Mouse (Mus musculus) forebrain, embryonic 10.5 days (tissue): ENCODE results near the gene Nudt15. TPM values are rescaled to one million over a fixed set of nuclear protein-coding genes. Genes with fewer than 3 reads are reported as not detected.

Experiments
- DNase-seq: peaks from one replicate; pipeline ENCODE4 v3.0.0-alpha.2; 2017; ENCODE audit warnings: low spot score; ENCODE audit errors: extremely low spot score
- H3K27ac ChIP-seq: fragments of 300-500 bp; sonication (generic); 2 replicates; pipeline ENCODE4 v1.5.1; 2016; ENCODE audit warnings: mild to moderate bottlenecking
- H3K27me3 ChIP-seq: fragments of 300-500 bp; sonication (generic); 2 replicates; pipeline ENCODE4 v1.6.1; 2016; ENCODE audit warnings: mild to moderate bottlenecking; ENCODE audit not compliant: poor library complexity, severe bottlenecking
- H3K36me3 ChIP-seq: fragments of 300-500 bp; sonication (generic); replicated peaks from 2 replicates; pipeline ENCODE4 v1.6.1; 2016; ENCODE audit warnings: mild to moderate bottlenecking, moderate library complexity
- H3K4me1 ChIP-seq: fragments of 300-500 bp; sonication (generic); 2 replicates; pipeline ENCODE4 v1.6.1; 2016
- H3K4me3 ChIP-seq: fragments of 300-500 bp; sonication (generic); 2 replicates; pipeline ENCODE4 v1.5.1; 2016; ENCODE audit warnings: mild to moderate bottlenecking, moderate library complexity
- H3K9me3 ChIP-seq: fragments of 300-500 bp; sonication (generic); 2 replicates; pipeline ENCODE4 v1.6.1; 2016; ENCODE audit warnings: mild to moderate bottlenecking, moderate library complexity
- WGBS: fragments of 180-500 bp; shearing (Covaris S2); methylation state at CpG from one replicate; pipeline ENCODE4 v1.1.7; 2016; 5-methylcytosine and 5-hydroxymethylcytosine counted together
- polyA plus RNA-seq: library from polyadenylated mRNA; unstranded; fragments of >200 nt; fragmentation: Nextera tagmentation; extraction: Ambion mirVana; gene quantifications from 2 replicates; pipeline ENCODE4 v1.2.1, GENCODE M21; 2016

Nudt15 gene
- polyA plus RNA-seq, 1 experiment from 2014 or later, result 10.3 TPM

GRCm38 (mm10) chr14:73503237-73503933 is 44.7 kb downstream of the Nudt15 start:
- Histone ChIP-seq H3K36me3 (no peaks in the 10 kb centered on the region), H3K27ac (peak overlapping the region; percentile 44; the same call in 1 of the 2 replicates), H3K9me3 (no peaks in the 10 kb centered on the region), H3K4me1 (peaks cover 6% of the 10 kb centered on the region), H3K27me3 (no peaks in the 10 kb centered on the region), H3K4me3 (no peak overlapping the region)
- no peak for DNase-seq
- 80% methylated on average over 13 of the region's 13 CpGs for WGBS

- Histone ChIP-seq H3K9me3 (no peaks in the 10 kb centered on the region), H3K4me1 (peaks cover 6% of the 10 kb centered on the region), H3K27ac (peak overlapping the region; percentile 44; the same call in 1 of the 2 replicates), H3K4me3 (no peak overlapping the region), H3K27me3 (no peaks in the 10 kb centered on the region), H3K36me3 (no peaks in the 10 kb centered on the region)
- 75% methylated on average over 7 of the region's 7 CpGs for WGBS
- DNase-seq, result no peak
These were observed 45.4 kb downstream of the Nudt15 start for GRCm38 (mm10) chr14:73502591-73503184.

GRCm38 (mm10) chr14:73501721-73502120 is 46.3 kb downstream of the Nudt15 start:
- peaks cover 6% of the 10 kb centered on the region for H3K4me1 ChIP-seq
- H3K27ac ChIP-seq, result no peak overlapping the region
- H3K27me3 ChIP-seq, result no peaks in the 10 kb centered on the region
- no peak overlapping the region for H3K4me3 ChIP-seq
- no peak for DNase-seq
- no peaks in the 10 kb centered on the region for H3K9me3 ChIP-seq
- 86% methylated on average over 6 of the region's 6 CpGs for WGBS
- no peaks in the 10 kb centered on the region for H3K36me3 ChIP-seq

- H3K9me3 ChIP-seq, result no peaks in the 10 kb centered on the region
- whole genome bisulfite sequencing, result 92% methylated on average over 9 of the region's 9 CpGs
- no peak for DNase-seq
These were observed 46.8 kb downstream of the Nudt15 start for GRCm38 (mm10) chr14:73501283-73501682.

GRCm38 (mm10) chr14:73495753-73496152 is 52.3 kb downstream of the Nudt15 start:
- no peak for DNase-seq
- no peaks in the 10 kb centered on the region for H3K9me3 ChIP-seq
- H3K4me3 ChIP-seq, result no peak overlapping the region
- 81% methylated on average over 7 of the region's 7 CpGs for WGBS
- H3K27me3 ChIP-seq, result no peaks in the 10 kb centered on the region
- no peaks in the 10 kb centered on the region for H3K4me1 ChIP-seq
- no peak overlapping the region for H3K27ac ChIP-seq
- no peaks in the 10 kb centered on the region for H3K36me3 ChIP-seq

More at GRCm38 (mm10) chr14:73501283-73501682, 46.8 kb downstream of the Nudt15 start:
- H3K27ac ChIP-seq, result no peak overlapping the region
- H3K4me3 ChIP-seq, result no peak overlapping the region
- no peaks in the 10 kb centered on the region for H3K27me3 ChIP-seq
- peaks cover 6% of the 10 kb centered on the region for H3K4me1 ChIP-seq
- H3K36me3 ChIP-seq, result no peaks in the 10 kb centered on the region

GRCm38 (mm10) chr14:73494122-73494521 is 53.9 kb downstream of the Nudt15 start:
- no peak for DNase-seq
- no peak overlapping the region for H3K4me3 ChIP-seq
- WGBS, result 82% methylated on average over 6 of the region's 6 CpGs
- H3K36me3 ChIP-seq, result no peaks in the 10 kb centered on the region
- no peak overlapping the region for H3K27ac ChIP-seq
- H3K27me3 ChIP-seq, result no peaks in the 10 kb centered on the region
- no peaks in the 10 kb centered on the region for H3K4me1 ChIP-seq
- 0 out of 2 replicates have a peak, but pooled peaks cover 5% of the 10 kb centered on the region for H3K9me3 ChIP-seq

GRCm38 (mm10) chr14:73493356-73493755 is 54.7 kb downstream of the Nudt15 start:
- 0 out of 2 replicates have a peak, but pooled peaks cover 5% of the 10 kb centered on the region for H3K9me3 ChIP-seq
- no peaks in the 10 kb centered on the region for H3K36me3 ChIP-seq
- no peak overlapping the region for H3K27ac ChIP-seq
- WGBS, result 94% methylated on average over 6 of the region's 6 CpGs
- no peak overlapping the region for H3K4me3 ChIP-seq
- no peaks in the 10 kb centered on the region for H3K27me3 ChIP-seq
- no peak for DNase-seq
- H3K4me1 ChIP-seq, result no peaks in the 10 kb centered on the region

- WGBS, result 82% methylated on average over 5 of the region's 5 CpGs
- 0 out of 2 replicates have a peak, but pooled peaks cover 5% of the 10 kb centered on the region for H3K9me3 ChIP-seq
- H3K27ac ChIP-seq, result no peak overlapping the region
- H3K4me3 ChIP-seq, result no peak overlapping the region
- no peaks in the 10 kb centered on the region for H3K27me3 ChIP-seq
- H3K36me3 ChIP-seq, result no peaks in the 10 kb centered on the region
- H3K4me1 ChIP-seq, result no peaks in the 10 kb centered on the region
- no peak for DNase-seq
These were observed 61.4 kb downstream of the Nudt15 start for GRCm38 (mm10) chr14:73486641-73487040.

GRCm38 (mm10) chr14:73484366-73485110 is 63.5 kb downstream of the Nudt15 start:
- no peak for DNase-seq
- no peaks in the 10 kb centered on the region for H3K36me3 ChIP-seq
- no peaks in the 10 kb centered on the region for H3K9me3 ChIP-seq
- no peak overlapping the region for H3K27ac ChIP-seq
- H3K4me3 ChIP-seq, result no peak overlapping the region
- H3K27me3 ChIP-seq, result no peaks in the 10 kb centered on the region
- WGBS, result 67% methylated on average over 3 of the region's 3 CpGs
- peaks cover 4% of the 10 kb centered on the region; the same call in 1 of the 2 replicates for H3K4me1 ChIP-seq

GRCm38 (mm10) chr14:73483516-73484229 is 64.4 kb downstream of the Nudt15 start:
- 84% methylated on average over 5 of the region's 5 CpGs for whole genome bisulfite sequencing
- no peak for DNase-seq
- Histone ChIP-seq H3K36me3 (no peaks in the 10 kb centered on the region), H3K9me3 (no peaks in the 10 kb centered on the region), H3K27ac (no peak overlapping the region), H3K27me3 (no peaks in the 10 kb centered on the region), H3K4me3 (no peak overlapping the region), H3K4me1 (peaks cover 6% of the 10 kb centered on the region; the same call in 1 of the 2 replicates)

GRCm38 (mm10) chr14:73479771-73480170 is 68.3 kb downstream of the Nudt15 start:
- Histone ChIP-seq H3K27me3 (no peaks in the 10 kb centered on the region), H3K4me1 (peaks cover 6% of the 10 kb centered on the region), H3K4me3 (no peak overlapping the region), H3K9me3 (no peaks in the 10 kb centered on the region), H3K27ac (no peak overlapping the region), H3K36me3 (no peaks in the 10 kb centered on the region)
- no peak for DNase-seq
- 22% methylated on average over 1 of the region's 1 CpGs for WGBS

GRCm38 (mm10) chr14:73478321-73478720 is 69.7 kb downstream of the Nudt15 start:
- no peaks in the 10 kb centered on the region for H3K9me3 ChIP-seq

More at GRCm38 (mm10) chr14:73478321-73478720, 69.7 kb downstream of the Nudt15 start:
- Histone ChIP-seq H3K4me1 (peaks cover 15% of the 10 kb centered on the region), H3K27ac (no peak overlapping the region), H3K27me3 (no peaks in the 10 kb centered on the region), H3K4me3 (no peak overlapping the region), H3K36me3 (no peaks in the 10 kb centered on the region)
- WGBS, result 89% methylated on average over 3 of the region's 3 CpGs
- DNase-seq, result no peak
